Mouse (Mus musculus): ENCODE measurements around the gene Vmn2r87. TPM values are rescaled to one million over a fixed set of nuclear protein-coding genes. Genes with fewer than 3 reads are reported as not detected.
"Not testable (repeated sequence)": the region's sequence is repeated elsewhere in the genome, so short reads cannot be mapped to it uniquely, and the experiment has no call there.

Gene Vmn2r87
- not detected in 2 replicates for polyA plus RNA-seq (2012; rRNA removed)

GRCm38 (mm10) chr10:130497296-130497695 lies at the start of gene Vmn2r87:
TSS of gene Vmn2r87 (minus strand) at chr10:130497396.
- no peak for DNase-seq (ENCODE audit: low read depth, low spot score)

- 3% methylated on average over 1 of the region's 1 CpGs for WGBS
- DNase-seq (ENCODE audit: low read depth, low spot score), result not testable (repeated sequence)
Observed at GRCm38 (mm10) chr10:130544331-130544730, 47.1 kb upstream of the Vmn2r87 start.

- DNase-seq (ENCODE audit: low read depth, low spot score), result peak; percentile 45
- WGBS, result 2% methylated on average over 21 of the region's 21 CpGs
Observed at GRCm38 (mm10) chr10:130541931-130542691, 44.9 kb upstream of the Vmn2r87 start.

DNA sequence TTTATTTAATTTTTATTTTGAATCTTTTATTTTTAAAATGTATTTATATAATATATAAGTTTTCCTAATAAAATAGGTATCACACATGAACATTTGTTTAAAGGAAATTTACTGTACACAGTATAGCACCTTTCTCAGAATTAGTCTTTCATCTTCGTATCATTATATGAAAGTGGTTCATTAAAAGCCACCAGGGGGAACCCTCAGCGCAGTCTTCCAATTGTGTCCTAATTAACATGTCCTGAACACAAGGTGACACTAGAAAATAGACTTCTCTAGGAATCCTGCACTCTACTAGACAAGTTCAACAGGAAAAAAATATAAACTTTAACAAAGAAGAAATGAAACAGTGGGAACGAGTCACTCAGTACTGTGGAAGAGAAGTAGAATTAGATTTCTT lies 38.9 kb upstream of the Vmn2r87 start:
- DNase-seq (ENCODE audit: low read depth, low spot score), result no peak
- WGBS, result 54% methylated on average over 3 of the region's 3 CpGs

DNA sequence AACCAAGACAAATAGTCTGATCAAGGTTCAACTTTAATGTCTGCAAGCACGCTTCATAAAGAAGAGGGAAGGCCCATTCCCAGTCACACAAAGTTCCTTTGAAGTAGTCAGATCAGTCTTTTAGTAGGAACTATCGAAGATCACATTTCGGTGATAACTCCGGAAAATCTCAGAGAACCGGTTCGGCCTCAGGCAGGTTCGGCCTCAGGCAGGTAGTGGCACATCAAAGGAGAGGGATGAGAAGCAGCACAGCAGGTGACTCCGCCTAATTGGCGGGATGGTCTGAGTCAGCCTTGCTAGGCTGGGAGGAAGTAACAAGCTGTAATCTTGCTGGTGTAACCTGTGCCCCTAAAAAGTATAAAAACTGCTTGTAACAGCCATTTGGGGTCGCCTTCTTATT lies 30.7 kb upstream of the Vmn2r87 start:
- WGBS, result 39% methylated on average over 10 of the region's 10 CpGs
- no peak for DNase-seq (ENCODE audit: low read depth, low spot score)

DNA sequence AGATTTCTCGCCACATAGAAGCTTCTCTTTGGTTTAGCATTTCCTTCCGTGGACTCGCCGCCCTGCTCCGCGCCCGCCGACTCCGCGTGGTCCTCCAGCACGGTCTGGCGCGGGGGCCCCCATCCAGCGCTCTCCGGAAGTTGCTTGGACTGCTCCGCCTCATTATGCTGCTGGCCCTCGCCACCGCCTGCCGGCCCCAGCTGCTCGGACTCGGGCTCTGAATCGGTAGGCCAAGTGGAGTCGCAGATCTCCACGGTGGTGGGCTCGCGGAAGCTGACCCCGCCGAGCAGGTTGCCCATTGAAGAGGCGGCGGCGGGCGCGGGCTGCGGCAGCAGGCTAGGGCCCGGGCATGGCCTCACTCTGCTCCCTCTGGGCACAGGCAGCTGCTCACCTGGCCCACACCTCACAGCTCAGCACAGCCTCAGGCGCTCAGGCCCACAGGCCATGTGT lies 26.9 kb downstream of the Vmn2r87 start:
- DNase-seq (ENCODE audit: low read depth, low spot score), result no peak
- WGBS, result 4% methylated on average over 36 of the region's 36 CpGs

DNA sequence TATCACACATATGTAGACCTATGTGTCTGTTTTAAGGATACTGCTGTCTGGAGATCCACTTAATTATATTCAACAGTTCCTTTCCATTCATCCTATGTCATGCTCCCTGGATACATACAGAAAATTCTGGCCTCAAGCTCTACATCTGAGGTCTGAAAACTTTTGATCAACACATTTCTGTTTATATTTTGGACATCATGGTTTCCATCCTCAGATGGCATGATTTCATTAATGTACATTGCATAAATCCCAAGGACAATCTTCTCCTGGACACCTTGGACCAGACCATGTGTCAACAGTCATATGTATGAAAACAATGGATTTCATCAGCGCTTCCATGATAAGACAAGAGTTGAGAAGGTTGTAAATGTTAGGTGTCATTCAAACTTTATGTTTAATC lies 41.2 kb downstream of the Vmn2r87 start, which contains the start of gene Vmn2r86:
Gene Vmn2r86 (minus strand): TSS at position 101 of the 400 bp plus-strand sequence.
- not testable (repeated sequence) for DNase-seq (ENCODE audit: low read depth, low spot score)
- WGBS, result 83% methylated on average over 1 of the region's 1 CpGs

DNA sequence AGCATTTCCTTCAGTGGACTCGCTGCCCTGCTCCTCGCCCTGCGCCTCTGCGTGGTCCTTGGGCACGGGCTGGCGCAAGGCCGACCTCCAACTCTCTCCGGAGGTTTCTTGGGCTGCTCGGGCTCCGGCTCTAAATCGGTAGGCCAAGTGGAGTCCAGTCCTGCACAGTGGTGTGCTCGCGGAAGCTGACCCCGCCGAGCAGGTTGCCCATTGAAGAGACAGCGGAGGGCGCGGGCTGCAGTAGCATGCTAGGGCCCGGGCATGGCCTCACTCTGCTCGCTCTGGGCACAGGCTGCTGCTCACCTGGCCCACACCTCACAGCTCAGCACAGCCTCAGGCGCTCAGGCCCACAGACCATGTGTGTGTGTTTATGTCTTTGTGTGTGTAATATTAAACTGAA lies 52.4 kb downstream of the Vmn2r87 start:
- no peak for DNase-seq (ENCODE audit: low read depth, low spot score)
- 88% methylated on average over 21 of the region's 21 CpGs for WGBS

DNA sequence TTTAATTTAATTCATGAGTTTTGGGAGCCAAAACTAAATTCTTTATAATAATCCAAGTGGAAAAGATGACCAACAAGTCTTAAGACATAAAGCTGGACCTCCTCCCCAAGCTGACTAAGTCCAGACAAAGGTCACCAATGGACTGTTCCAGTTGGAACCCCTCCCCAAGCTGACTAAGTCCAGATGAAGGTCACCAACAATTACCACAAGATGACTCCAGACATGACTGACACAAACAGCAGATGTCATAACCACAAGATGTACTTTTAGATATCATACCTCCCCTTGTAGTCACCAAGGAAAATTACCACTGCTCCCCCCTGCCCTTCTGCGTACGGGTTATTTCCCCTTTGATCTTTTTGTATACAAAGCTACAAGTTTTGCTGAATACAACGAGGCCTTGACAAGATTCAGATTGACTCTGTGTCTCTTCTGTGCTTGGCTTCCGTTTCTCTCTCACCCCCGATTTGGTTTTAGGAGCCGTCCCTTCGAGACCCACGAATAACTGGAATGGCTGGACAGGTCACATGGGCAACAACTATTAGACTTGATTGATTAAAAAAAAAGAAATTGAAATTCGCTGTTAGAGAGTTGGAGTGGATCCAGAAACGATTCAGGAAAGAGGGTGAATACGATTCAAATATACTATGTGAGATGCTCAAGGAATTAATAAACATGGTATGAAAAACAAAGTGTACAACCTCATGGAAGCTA lies 62.9 kb downstream of the Vmn2r87 start:
- 79% methylated on average over 11 of the region's 11 CpGs for WGBS
- not testable (repeated sequence) for DNase-seq (ENCODE audit: low read depth, low spot score)

DNA sequence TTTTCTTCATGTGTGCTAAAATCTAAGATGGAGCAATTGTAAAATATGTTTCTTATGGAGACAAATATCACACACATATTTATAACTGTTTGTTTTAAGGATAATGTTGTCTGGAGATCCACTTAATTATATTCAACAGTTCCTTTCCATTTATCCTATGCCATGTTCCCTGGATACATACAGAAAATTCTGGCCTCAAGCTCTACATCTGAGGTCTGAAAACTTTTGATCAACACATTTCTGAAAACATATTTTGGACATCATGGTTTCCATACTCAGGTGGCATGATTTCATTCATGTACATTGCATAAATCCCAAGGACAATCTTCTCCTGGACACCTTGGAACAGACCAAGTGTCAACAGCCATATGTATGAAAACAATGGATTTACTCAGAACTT lies 67.6 kb downstream of the Vmn2r87 start, which contains the start of gene Vmn2r85:
Gene Vmn2r85 (minus strand): TSS at position 101 of the 400 bp plus-strand sequence.
- DNase-seq (ENCODE audit: low read depth, low spot score), result not testable (repeated sequence)

DNA sequence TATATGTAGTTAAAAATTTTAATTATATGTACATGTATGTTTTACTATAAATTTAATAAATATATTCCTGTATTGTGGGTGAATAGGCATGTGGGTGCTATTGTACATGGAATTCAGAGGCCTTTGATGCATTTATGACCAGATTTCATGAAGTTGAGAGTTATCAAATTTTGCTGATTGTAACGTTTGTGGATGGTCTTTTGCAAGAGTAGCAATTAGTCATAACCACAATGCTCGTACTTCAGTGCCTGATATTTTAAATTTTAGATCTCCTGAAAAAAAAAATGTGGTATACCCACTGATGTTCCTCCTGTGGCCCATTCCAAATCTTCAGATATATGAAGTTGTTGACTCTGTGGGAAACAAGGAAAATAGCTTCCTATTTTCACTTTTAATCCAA lies 74.8 kb downstream of the Vmn2r87 start:
- not testable (repeated sequence) for DNase-seq (ENCODE audit: low read depth, low spot score)
- WGBS, result 63% methylated on average over 2 of the region's 2 CpGs

Other genes with a start within 250 kb of the Vmn2r87 start
- gene Neurod4, start 217.2 kb downstream of the Vmn2r87 start, polyA plus RNA-seq (2012; rRNA removed), result not detected in 2 replicates
- gene Tespa1, start 174.5 kb downstream of the Vmn2r87 start, polyA plus RNA-seq (2012; rRNA removed), result 1.3 and 1.7 TPM in 2 replicates
- gene Vmn2r84, start 103.1 kb downstream of the Vmn2r87 start, polyA plus RNA-seq (2012; rRNA removed), result not detected in 2 replicates
- not detected in 2 replicates for gene Vmn2r85, start 67.7 kb downstream of the Vmn2r87 start, polyA plus RNA-seq (2012; rRNA removed)
- gene Vmn2r86, start 41.3 kb downstream of the Vmn2r87 start, polyA plus RNA-seq (2012; rRNA removed), result not detected in 2 replicates

Data from large intestine, adult 2 months (tissue).